Mouse (Mus musculus) limb, embryonic 14.5 days (tissue): ENCODE measurements around the gene Rnf39. TPM values are rescaled to one million over a fixed set of nuclear protein-coding genes. Genes with fewer than 3 reads are reported as not detected.

Source experiments
- ATAC-seq: fragments of 200-750 bp; cut with Nextera tagmentation; 2 replicates; pipeline ENCODE4 v1.8.0; 2017; ENCODE audit warnings: low read depth, moderate number of reproducible peaks, moderate TSS enrichment; ENCODE audit not compliant: low FRiP score
- DNase-seq: peaks from one replicate; pipeline ENCODE4 v3.0.0-alpha.2; 2015; ENCODE audit warnings: low spot score
- H3K27ac ChIP-seq: fragments of 300-500 bp; sonication (generic); replicated peaks from 2 replicates; pipeline ENCODE4 v1.5.1; 2014; ENCODE audit warnings: low read depth, mild to moderate bottlenecking, low read length, moderate library complexity, mixed read lengths
- H3K27me3 ChIP-seq: fragments of 300-500 bp; sonication (generic); 2 replicates; pipeline ENCODE4 v1.6.1; 2014; ENCODE audit warnings: low read length, mixed read lengths; ENCODE audit not compliant: control insufficient read depth, insufficient read depth
- H3K36me3 ChIP-seq: fragments of 300-500 bp; sonication (generic); 2 replicates; pipeline ENCODE4 v1.6.1; 2014; ENCODE audit warnings: mild to moderate bottlenecking, low read length, moderate library complexity, mixed read lengths; ENCODE audit not compliant: control insufficient read depth, insufficient read depth
- H3K4me1 ChIP-seq: fragments of 300-500 bp; sonication (generic); 2 replicates; pipeline ENCODE4 v1.6.1; 2014; ENCODE audit warnings: antibody characterized with exemption, low read length, mixed read lengths; ENCODE audit not compliant: control insufficient read depth, insufficient read depth
- H3K4me2 ChIP-seq: fragments of 300-500 bp; sonication (generic); replicated peaks from 2 replicates; pipeline ENCODE4 v1.6.1; 2014; ENCODE audit warnings: low read depth, mild to moderate bottlenecking, low read length, moderate library complexity; ENCODE audit not compliant: severe bottlenecking
- H3K4me3 ChIP-seq: fragments of 300-500 bp; sonication (generic); replicated peaks from 2 replicates; pipeline ENCODE4 v1.5.1; 2014; ENCODE audit warnings: low read length
- H3K9ac ChIP-seq: fragments of 300-500 bp; sonication (generic); 2 replicates; pipeline ENCODE4 v1.6.1; 2014; ENCODE audit warnings: mild to moderate bottlenecking, low read depth, low read length, moderate library complexity; ENCODE audit not compliant: severe bottlenecking
- H3K9me3 ChIP-seq: fragments of 300-500 bp; sonication (generic); 2 replicates; pipeline ENCODE4 v1.6.1; 2016; ENCODE audit warnings: low read length; ENCODE audit not compliant: control insufficient read depth
- POLR2A ChIP-seq: fragments of 200-500 bp; IDR thresholded peaks from 2 replicates; pipeline ENCODE4 v1.8.0; 2012; ENCODE audit warnings: inconsistent platforms, mild to moderate bottlenecking, moderate library complexity, borderline replicate concordance; ENCODE audit not compliant: insufficient read depth, insufficient read length; ENCODE audit errors: extremely low read depth
- WGBS: fragments of 180-500 bp; shearing (Covaris S2); extraction: QIAGEN DNeasy Blood & Tissue Kit; methylation state at CpG from one replicate; pipeline ENCODE4 v1.1.7; 2014; 5-methylcytosine and 5-hydroxymethylcytosine counted together
- polyA plus RNA-seq, 2 experiments: library from polyadenylated mRNA; depleted of rRNA in 1 of 2; stranded (reverse) in 1 of 2; unstranded in 1 of 2; fragments of >200 nt; fragmentation: Nextera tagmentation in 1 of 2; extraction: Ambion mirVana in 1 of 2; gene quantifications; 2 replicates each; pipeline versions ENCODE4 v1.2.1 to v1.2.3; 2012 to 2014

Rnf39 gene
- polyA plus RNA-seq, 2 experiments = 2.8 to 3.2 TPM

GRCm38 (mm10) chr17:36958884-36959283 is 16.2 kb downstream of the Rnf39 start:
- H3K36me3 ChIP-seq = peaks cover 19% of the 10 kb centered on the region; the same call in 1 of the 2 replicates
- peak overlapping the region; percentile 77 for H3K9ac ChIP-seq
- WGBS = 10% methylated on average over 12 of the region's 12 CpGs
- peak overlapping the region; percentile 82 for H3K27ac ChIP-seq
- DNase-seq = no peak
- H3K4me2 ChIP-seq = peak overlapping the region; percentile 72
- peak overlapping the region; percentile 70 for H3K4me3 ChIP-seq
- TF ChIP-seq POLR2A = no peak
- peaks cover 7% of the 10 kb centered on the region for H3K4me1 ChIP-seq
- H3K9me3 ChIP-seq = no peaks in the 10 kb centered on the region
- ATAC-seq = no peak
- H3K27me3 ChIP-seq = no peaks in the 10 kb centered on the region

- 83% methylated on average over 1 of the region's 1 CpGs for WGBS
Measured at GRCm38 (mm10) chr17:36961125-36961524, 18.4 kb downstream of the Rnf39 start.

GRCm38 (mm10) chr17:36966875-36967274 is 24.2 kb downstream of the Rnf39 start:
- H3K4me2 ChIP-seq = no peak overlapping the region
- WGBS = 81% methylated on average over 1 of the region's 1 CpGs
- no peaks in the 10 kb centered on the region for H3K27me3 ChIP-seq
- no peak overlapping the region for H3K4me3 ChIP-seq
- DNase-seq = no peak
- H3K9me3 ChIP-seq = no peaks in the 10 kb centered on the region
- no peak for TF ChIP-seq POLR2A
- H3K4me1 ChIP-seq = no peaks in the 10 kb centered on the region
- H3K36me3 ChIP-seq = no peaks in the 10 kb centered on the region
- no peak overlapping the region for H3K9ac ChIP-seq
- H3K27ac ChIP-seq = no peak overlapping the region
- ATAC-seq = no peak

More at GRCm38 (mm10) chr17:36961125-36961524, 18.4 kb downstream of the Rnf39 start:
- Histone ChIP-seq H3K27ac (no peak overlapping the region), H3K9ac (no peak overlapping the region), H3K36me3 (peaks cover 8% of the 10 kb centered on the region; the same call in 1 of the 2 replicates), H3K27me3 (no peaks in the 10 kb centered on the region), H3K4me3 (no peak overlapping the region), H3K4me2 (no peak overlapping the region), H3K4me1 (peaks cover 7% of the 10 kb centered on the region), H3K9me3 (no peaks in the 10 kb centered on the region)
- DNase-seq (no peak), ATAC-seq (no peak)
- TF ChIP-seq POLR2A = no peak

GRCm38 (mm10) chr17:36970316-36970890 is 27.7 kb downstream of the Rnf39 start:
- no peak for TF ChIP-seq POLR2A
- Histone ChIP-seq H3K9me3 (no peaks in the 10 kb centered on the region), H3K4me2 (no peak overlapping the region), H3K36me3 (no peaks in the 10 kb centered on the region), H3K27ac (no peak overlapping the region), H3K9ac (no peak overlapping the region), H3K4me3 (no peak overlapping the region), H3K27me3 (no peaks in the 10 kb centered on the region), H3K4me1 (no peaks in the 10 kb centered on the region)
- ATAC-seq = no peak
- 80% methylated on average over 14 of the region's 14 CpGs for WGBS
- DNase-seq = no peak

- Histone ChIP-seq H3K27me3 (no peaks in the 10 kb centered on the region), H3K4me3 (no peak overlapping the region), H3K9me3 (no peaks in the 10 kb centered on the region), H3K4me1 (no peaks in the 10 kb centered on the region), H3K9ac (no peak overlapping the region), H3K36me3 (no peaks in the 10 kb centered on the region), H3K4me2 (no peak overlapping the region), H3K27ac (no peak overlapping the region)
- TF ChIP-seq POLR2A = no peak
- DNase-seq (no peak), ATAC-seq (no peak)
- 78% methylated on average over 6 of the region's 6 CpGs for WGBS
Measured at GRCm38 (mm10) chr17:36971172-36971850, 28.6 kb downstream of the Rnf39 start.
